Mouse (Mus musculus) hindbrain, embryonic 14.5 days (tissue): Measurements from ENCODE around the gene Ephb2. TPM values are rescaled to one million over a fixed set of nuclear protein-coding genes. Genes with fewer than 3 reads are reported as not detected.

Experiments
- ATAC-seq: fragments of 200-750 bp; cut with Nextera tagmentation; 2 replicates; pipeline ENCODE4 v1.8.0; 2017; ENCODE audit warnings: moderate number of reproducible peaks, mild to moderate bottlenecking, moderate TSS enrichment, moderate library complexity; ENCODE audit not compliant: low FRiP score
- DNase-seq: peaks from one replicate; pipeline ENCODE4 v3.0.0-alpha.2; 2015; ENCODE audit warnings: low spot score
- H3K27ac ChIP-seq: fragments of 300-500 bp; sonication (generic); 2 replicates; pipeline ENCODE4 v1.5.1; 2014; ENCODE audit warnings: mild to moderate bottlenecking, moderate library complexity
- H3K27me3 ChIP-seq: fragments of 300-500 bp; sonication (generic); 2 replicates; pipeline ENCODE4 v1.6.1; 2014; ENCODE audit warnings: mild to moderate bottlenecking, low read length, mixed read lengths; ENCODE audit not compliant: control insufficient read depth, insufficient read depth
- H3K36me3 ChIP-seq: fragments of 300-500 bp; sonication (generic); replicated peaks from 2 replicates; pipeline ENCODE4 v1.6.1; 2014; ENCODE audit not compliant: control insufficient read depth, insufficient read depth
- H3K4me1 ChIP-seq: fragments of 300-500 bp; sonication (generic); replicated peaks from 2 replicates; pipeline ENCODE4 v1.6.1; 2014; ENCODE audit warnings: antibody characterized with exemption, low read length, mixed read lengths; ENCODE audit not compliant: control insufficient read depth, insufficient read depth
- H3K4me2 ChIP-seq: fragments of 300-500 bp; sonication (generic); replicated peaks from 2 replicates; pipeline ENCODE4 v1.6.1; 2014; ENCODE audit warnings: mild to moderate bottlenecking, moderate library complexity
- H3K4me3 ChIP-seq: fragments of 300-500 bp; sonication (generic); replicated peaks from 2 replicates; pipeline ENCODE4 v1.5.1; 2014; ENCODE audit warnings: mild to moderate bottlenecking, low read length
- H3K9ac ChIP-seq: fragments of 300-500 bp; sonication (generic); 2 replicates; pipeline ENCODE4 v1.6.1; 2014
- H3K9me3 ChIP-seq: fragments of 300-500 bp; sonication (generic); 2 replicates; pipeline ENCODE4 v1.6.1; 2016; ENCODE audit warnings: low read length; ENCODE audit not compliant: control insufficient read depth
- WGBS: fragments of 180-500 bp; shearing (Covaris S2); extraction: QIAGEN DNeasy Blood & Tissue Kit; methylation state at CpG from one replicate; pipeline ENCODE4 v1.1.7; 2014; 5-methylcytosine and 5-hydroxymethylcytosine counted together
- polyA plus RNA-seq: library from polyadenylated mRNA; unstranded; fragments of >200 nt; fragmentation: Nextera tagmentation; extraction: Ambion mirVana; gene quantifications from 2 replicates; pipeline ENCODE4 v1.2.1, GENCODE M21; 2014

The Ephb2 gene
- polyA plus RNA-seq, 1 experiment from 2014 or later = 28.1 TPM

- Histone ChIP-seq H3K9ac (no peak overlapping the region), H3K4me3 (no peak overlapping the region), H3K27ac (no peak overlapping the region), H3K36me3 (no peaks in the 10 kb centered on the region), H3K9me3 (no peaks in the 10 kb centered on the region), H3K4me1 (no peaks in the 10 kb centered on the region), H3K4me2 (no peak overlapping the region), H3K27me3 (no peaks in the 10 kb centered on the region)
- DNase-seq = no peak
- 62% methylated on average over 5 of the region's 5 CpGs for WGBS
- ATAC-seq = no peak
These were observed 213.8 kb downstream of the Ephb2 start for GRCm38 (mm10) chr4:136621956-136622355.

DNA sequence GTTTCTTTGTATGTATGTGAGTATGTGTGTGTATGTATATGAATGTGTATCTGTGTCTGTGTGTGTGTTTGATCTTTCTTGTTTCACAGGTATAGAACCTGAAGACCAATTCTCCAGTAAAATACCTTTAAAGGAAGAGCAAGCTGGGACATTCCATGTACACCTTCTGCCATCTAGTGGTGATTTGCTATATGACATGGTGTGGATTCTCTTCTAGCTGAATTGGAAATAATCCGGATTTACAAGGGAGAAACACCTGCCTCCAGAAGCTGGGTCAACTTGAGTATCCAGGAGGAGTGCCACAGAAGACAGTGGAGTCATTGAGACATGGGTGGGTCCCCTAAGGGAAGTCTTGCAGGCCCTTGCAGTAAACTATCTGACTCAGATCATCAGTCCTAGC lies 214.5 kb downstream of the Ephb2 start:
- H3K9me3 ChIP-seq = no peaks in the 10 kb centered on the region
- no peaks in the 10 kb centered on the region for H3K27me3 ChIP-seq
- H3K4me3 ChIP-seq = no peak overlapping the region
- H3K4me2 ChIP-seq = no peak overlapping the region
- ATAC-seq (no peak), DNase-seq (peak; percentile 96)
- WGBS = 4% methylated on average over 1 of the region's 1 CpGs
- no peaks in the 10 kb centered on the region for H3K4me1 ChIP-seq
- no peaks in the 10 kb centered on the region for H3K36me3 ChIP-seq
- H3K27ac ChIP-seq = no peak overlapping the region
- no peak overlapping the region for H3K9ac ChIP-seq

DNA sequence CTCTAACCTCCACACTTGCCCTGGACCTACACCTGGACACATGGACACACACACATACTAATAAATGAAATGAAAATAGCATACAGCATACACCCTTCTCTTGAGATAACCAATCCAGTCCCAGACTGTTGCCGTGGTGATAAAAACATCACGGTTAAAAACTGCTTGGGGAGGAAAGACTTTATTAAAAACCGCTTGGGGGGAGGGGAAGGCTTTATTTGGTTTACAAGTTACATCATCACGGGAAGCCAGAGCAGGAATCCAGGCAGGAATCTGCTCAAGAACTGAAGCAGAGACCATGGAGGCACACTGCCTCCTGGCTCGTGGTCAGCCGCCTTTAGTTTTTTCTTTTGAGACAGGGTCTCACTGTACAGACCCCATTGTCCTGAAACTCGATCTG lies 222.1 kb downstream of the Ephb2 start:
- Histone ChIP-seq H3K9me3 (no peaks in the 10 kb centered on the region), H3K4me1 (no peaks in the 10 kb centered on the region), H3K9ac (no peak overlapping the region), H3K27me3 (no peaks in the 10 kb centered on the region), H3K36me3 (no peaks in the 10 kb centered on the region), H3K4me2 (no peak overlapping the region), H3K27ac (no peak overlapping the region), H3K4me3 (no peak overlapping the region)
- WGBS = 68% methylated on average over 7 of the region's 7 CpGs
- ATAC-seq (no peak), DNase-seq (no peak)

DNA sequence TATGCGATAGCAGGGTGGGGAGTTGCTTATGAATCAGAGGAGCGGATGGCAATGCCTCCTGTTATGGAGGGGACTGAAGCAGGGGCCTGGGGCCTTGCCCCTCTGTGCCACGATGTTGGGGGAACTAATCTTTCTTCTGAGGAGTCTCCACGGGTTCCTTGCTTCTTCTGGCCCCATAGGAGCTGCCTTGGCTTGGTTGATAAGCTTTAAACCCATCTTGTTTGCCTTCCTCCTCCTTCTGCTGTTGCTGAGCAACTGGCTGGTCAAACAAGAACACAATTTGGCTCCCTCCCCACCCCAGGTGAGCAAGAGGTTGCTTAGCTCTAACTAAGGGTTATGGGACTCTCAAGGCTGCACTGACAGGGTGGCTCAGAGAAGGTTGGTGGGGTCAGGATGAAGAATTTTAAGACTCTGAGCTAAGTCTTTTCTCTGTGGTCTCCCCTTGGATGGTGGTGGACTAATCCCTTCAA lies 225.4 kb downstream of the Ephb2 start, which contains the start of gene Tex46:
Gene Tex46, plus strand, starts transcription at position 51 of the 470 bp plus-strand sequence.
- H3K9ac ChIP-seq = no peak within 1 kb of the TSS
- H3K4me3 ChIP-seq = no peak within 1 kb of the TSS
- no peaks in the 10 kb centered on the region for H3K27me3 ChIP-seq
- H3K4me1 ChIP-seq = no peaks in the 10 kb centered on the region
- DNase-seq (no peak), ATAC-seq (no peak)
- H3K9me3 ChIP-seq = no peaks in the 10 kb centered on the region
- WGBS = 53% methylated on average over 4 of the region's 4 CpGs
- H3K4me2 ChIP-seq = no peak within 1 kb of the TSS
- no peaks in the 10 kb centered on the region for H3K36me3 ChIP-seq
- no peak within 1 kb of the TSS for H3K27ac ChIP-seq

GRCm38 (mm10) chr4:136605756-136606485 lies 229.9 kb downstream of the Ephb2 start:
- no peak for ATAC-seq
- WGBS = 94% methylated on average over 19 of the region's 19 CpGs

DNA sequence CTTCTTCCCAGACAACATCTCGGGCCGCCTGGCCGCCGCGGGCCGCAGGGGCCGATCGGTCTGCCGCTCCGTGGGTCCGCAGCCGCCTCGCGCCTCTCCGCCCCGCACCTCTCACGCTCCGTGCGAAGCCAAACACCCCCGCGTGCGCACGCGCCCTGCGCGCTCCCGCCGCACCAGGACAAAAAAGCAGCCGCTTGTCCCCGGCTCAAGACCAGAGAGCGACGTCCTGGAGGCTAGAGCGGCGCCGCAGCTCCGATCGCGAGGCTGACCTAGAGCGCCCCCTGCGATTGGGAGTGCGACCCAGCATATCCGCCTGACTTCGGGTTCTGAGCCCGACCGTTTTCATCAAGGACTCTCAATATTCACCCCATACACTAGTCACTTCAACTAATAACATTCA lies 233.2 kb downstream of the Ephb2 start, which contains the start of gene Kdm1a:
Gene Kdm1a, minus strand, starts transcription at position 156 of the 400 bp plus-strand sequence.
- Histone ChIP-seq H3K9me3 (no peaks in the 10 kb centered on the region), H3K4me1 (peaks cover 13% of the 10 kb centered on the region), H3K9ac (peak within 1 kb of the TSS; percentile 99), H3K27ac (peak within 1 kb of the TSS; percentile 96), H3K4me3 (peak within 1 kb of the TSS; percentile 92), H3K27me3 (no peaks in the 10 kb centered on the region), H3K4me2 (peak within 1 kb of the TSS; percentile 78), H3K36me3 (no peaks in the 10 kb centered on the region)
- ATAC-seq (peak; percentile 88), DNase-seq (peak; percentile 98)
- WGBS = under 1% methylated on average over 42 of the region's 45 CpGs

More at GRCm38 (mm10) chr4:136605756-136606485, 229.9 kb downstream of the Ephb2 start:
- no peak overlapping the region for H3K4me2 ChIP-seq
- no peaks in the 10 kb centered on the region for H3K27me3 ChIP-seq
- H3K9ac ChIP-seq = no peak overlapping the region
- no peak for DNase-seq
- no peaks in the 10 kb centered on the region for H3K36me3 ChIP-seq
- peaks cover 1% of the 10 kb centered on the region for H3K4me1 ChIP-seq
- H3K9me3 ChIP-seq = no peaks in the 10 kb centered on the region
- no peak overlapping the region for H3K4me3 ChIP-seq
- no peak overlapping the region for H3K27ac ChIP-seq

GRCm38 (mm10) chr4:136602018-136602554 lies 233.7 kb downstream of the Ephb2 start:
- Histone ChIP-seq H3K9ac (peak overlapping the region; percentile 99), H3K4me2 (peak overlapping the region; percentile 78), H3K27ac (peak overlapping the region; percentile 96), H3K9me3 (no peaks in the 10 kb centered on the region), H3K36me3 (no peaks in the 10 kb centered on the region), H3K4me3 (peak overlapping the region; percentile 92), H3K27me3 (no peaks in the 10 kb centered on the region), H3K4me1 (peaks cover 13% of the 10 kb centered on the region)
- peak; percentile 62 for ATAC-seq
- peak; percentile 53 for DNase-seq
- under 1% methylated on average over 66 of the region's 68 CpGs for WGBS

- Histone ChIP-seq H3K36me3 (no peaks in the 10 kb centered on the region), H3K4me3 (peak overlapping the region; percentile 92), H3K4me2 (peak overlapping the region; percentile 78), H3K27me3 (no peaks in the 10 kb centered on the region), H3K9me3 (no peaks in the 10 kb centered on the region), H3K27ac (peak overlapping the region; percentile 96), H3K4me1 (peaks cover 13% of the 10 kb centered on the region), H3K9ac (peak overlapping the region; percentile 99)
- DNase-seq = peak; percentile 78
- WGBS = under 1% methylated on average over 13 of the region's 13 CpGs
- ATAC-seq = no peak
These were observed 234.3 kb downstream of the Ephb2 start for GRCm38 (mm10) chr4:136601476-136601875.

DNA sequence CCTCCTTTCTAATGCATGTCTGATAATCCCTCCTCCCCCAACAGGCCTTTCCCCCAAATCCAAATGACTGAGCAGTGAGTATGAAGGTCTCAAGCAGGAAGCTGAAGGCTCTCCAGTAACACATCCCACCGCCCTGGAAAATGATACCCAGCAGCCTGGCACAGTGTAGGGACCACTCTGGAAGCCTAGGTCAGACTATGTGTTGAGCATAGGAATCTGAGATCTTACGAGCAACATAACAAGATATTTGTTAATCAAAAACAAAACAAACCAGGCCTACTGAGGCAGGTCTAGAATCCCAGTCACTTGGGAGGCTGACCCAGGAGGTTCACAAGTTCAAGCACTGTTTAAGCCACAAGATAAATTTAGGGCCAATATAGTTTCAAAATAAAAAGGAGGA lies 235.3 kb downstream of the Ephb2 start:
- H3K9me3 ChIP-seq = no peaks in the 10 kb centered on the region
- H3K4me2 ChIP-seq = peak overlapping the region; percentile 78
- H3K36me3 ChIP-seq = no peaks in the 10 kb centered on the region
- H3K4me3 ChIP-seq = peak overlapping the region; percentile 92
- H3K9ac ChIP-seq = peak overlapping the region; percentile 99; the same call in 1 of the 2 replicates
- WGBS = 87% methylated on average over 2 of the region's 2 CpGs
- H3K27me3 ChIP-seq = no peaks in the 10 kb centered on the region
- peaks cover 13% of the 10 kb centered on the region for H3K4me1 ChIP-seq
- ATAC-seq = no peak
- no peak overlapping the region for H3K27ac ChIP-seq
- no peak for DNase-seq
